In the genomic region with DNA sequence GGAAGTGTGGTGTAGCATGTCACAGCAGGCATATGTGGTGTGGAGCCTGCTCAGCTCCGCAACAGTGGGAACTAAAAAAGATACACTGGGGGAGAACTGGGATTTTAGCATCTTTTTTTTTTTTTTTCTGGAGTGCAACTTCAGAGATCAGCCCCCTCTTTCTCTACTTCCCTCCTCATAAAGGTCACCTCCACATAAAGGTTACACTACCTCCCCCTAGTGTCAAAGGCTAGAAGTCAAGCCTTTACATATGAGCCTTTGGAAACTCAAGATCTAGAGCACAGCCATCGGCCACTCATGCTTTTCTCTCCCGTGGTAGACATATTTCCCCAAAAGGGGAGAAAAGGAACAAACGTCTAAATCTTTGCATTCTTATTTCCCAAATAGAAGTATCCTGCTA, we compare ENCODE assay signal across 17 mouse cellular contexts.
DNase-seq lines count a peak whose midpoint lies in the region; ATAC-seq and TF ChIP-seq lines count a peak whose summit lies in the region.
"Had no signal": no experiment of that assay in that cellular context is flagged by ENCODE, and none has a peak within 500 bp of the region (broad histone marks: within the 10 kb centered on the region; RNA-seq: fewer than 3 reads in every experiment).

No protein-coding gene starts in this region.

- DNase-seq in heart, postnatal 0 days (ENCODE audit: low spot score): peak; percentile 10
- no peak for DNase-seq in midbrain, postnatal 0 days (ENCODE audit: low spot score)
- DNase-seq in midbrain, embryonic 11.5 days (ENCODE audit: low spot score, missing footprints): no peak
- peak; percentile 6 for DNase-seq in c-Kit-positive CD71-positive TER-119-negative erythroid progenitor cells, embryonic 14.5 days (ENCODE audit: low read depth)
- DNase-seq in urinary bladder, postnatal 25 days (ENCODE audit: low spot score): no peak
- no peak for DNase-seq in liver, embryonic 11.5 days (ENCODE audit: low spot score)
- DNase-seq: adrenal gland, adult 8-10 months; cerebellum, adult 11-12 months; heart, postnatal 14 days; kidney, adult 11 months; thymus, postnatal 14 days had no signal

- H3K36me3 ChIP-seq in heart, postnatal 0 days (replicated peaks; ENCODE audit: control insufficient read depth, insufficient read depth, low read length): no peaks in the 10 kb centered on the region
- no peaks in the 10 kb centered on the region for H3K36me3 ChIP-seq in heart, embryonic 12.5 days
- no peaks in the 10 kb centered on the region for H3K36me3 ChIP-seq in midbrain, postnatal 0 days (ENCODE audit: insufficient read depth, low read length)
- H3K36me3 ChIP-seq in midbrain, embryonic 11.5 days (ENCODE audit: control insufficient read depth, insufficient read depth, low read length): no peaks in the 10 kb centered on the region
- no peaks in the 10 kb centered on the region for H3K36me3 ChIP-seq in liver, embryonic 11.5 days (ENCODE audit: control insufficient read depth, insufficient read depth, low read length)
- H3K36me3 ChIP-seq: embryonic facial prominence, embryonic 13.5 days; forebrain, embryonic 12.5 days; limb, embryonic 13.5 days; midbrain, embryonic 15.5 days; neural tube, embryonic 13.5 days had no signal

- H3K27ac ChIP-seq in heart, postnatal 0 days (ENCODE audit: low read depth): no peak overlapping the region
- no peak overlapping the region for H3K27ac ChIP-seq in heart, embryonic 12.5 days (ENCODE audit: poor library complexity, severe bottlenecking)
- H3K27ac ChIP-seq in midbrain, postnatal 0 days (ENCODE audit: low read depth, low read length): no peak overlapping the region
- H3K27ac ChIP-seq in midbrain, embryonic 11.5 days (ENCODE audit: low read depth, low read length): no peak overlapping the region
- no peak overlapping the region for H3K27ac ChIP-seq in liver, embryonic 11.5 days (ENCODE audit: low read depth, low read length)
- H3K27ac ChIP-seq: embryonic facial prominence, embryonic 13.5 days; forebrain, embryonic 12.5 days; limb, embryonic 13.5 days; midbrain, embryonic 15.5 days; neural tube, embryonic 13.5 days had no signal

- H3K4me2 ChIP-seq in heart, postnatal 0 days (ENCODE audit: low read depth, low read length): no peak overlapping the region
- no peak overlapping the region for H3K4me2 ChIP-seq in heart, embryonic 12.5 days
- no peak overlapping the region for H3K4me2 ChIP-seq in midbrain, postnatal 0 days (ENCODE audit: low read depth, low read length, poor library complexity, severe bottlenecking)
- H3K4me2 ChIP-seq in midbrain, embryonic 11.5 days: no peak overlapping the region
- no peak overlapping the region for H3K4me2 ChIP-seq in liver, embryonic 11.5 days
- H3K4me2 ChIP-seq: embryonic facial prominence, embryonic 13.5 days; forebrain, embryonic 12.5 days; limb, embryonic 13.5 days; midbrain, embryonic 15.5 days; neural tube, embryonic 13.5 days had no signal

- H3K4me1 ChIP-seq in heart, postnatal 0 days (ENCODE audit: control insufficient read depth, insufficient read depth): no peaks in the 10 kb centered on the region
- no peaks in the 10 kb centered on the region for H3K4me1 ChIP-seq in heart, embryonic 12.5 days (replicated peaks)
- no peaks in the 10 kb centered on the region for H3K4me1 ChIP-seq in midbrain, postnatal 0 days (ENCODE audit: insufficient read depth, low read length)
- H3K4me1 ChIP-seq in midbrain, embryonic 11.5 days (ENCODE audit: control insufficient read depth, insufficient read depth, low read length): no peaks in the 10 kb centered on the region
- H3K4me1 ChIP-seq in liver, embryonic 11.5 days (replicated peaks; ENCODE audit: control insufficient read depth, insufficient read depth, low read length): no peaks in the 10 kb centered on the region
- H3K4me1 ChIP-seq: embryonic facial prominence, embryonic 13.5 days; forebrain, embryonic 12.5 days; limb, embryonic 13.5 days; midbrain, embryonic 15.5 days; neural tube, embryonic 13.5 days had no signal

- no peak for ATAC-seq in heart, postnatal 0 days (ENCODE audit: insufficient read depth, low read depth)
- ATAC-seq in heart, embryonic 12.5 days (ENCODE audit: insufficient number of reproducible peaks, low FRiP score): no peak
- ATAC-seq in midbrain, postnatal 0 days (ENCODE audit: low FRiP score): no peak
- no peak for ATAC-seq in midbrain, embryonic 11.5 days (ENCODE audit: low FRiP score)
- ATAC-seq in liver, embryonic 11.5 days (replicated peaks; ENCODE audit: low FRiP score): no peak
- ATAC-seq: midbrain, embryonic 15.5 days had no signal

- no peak for TF ChIP-seq EP300 in heart, postnatal 0 days (IDR thresholded peaks at IDR 0.05; ENCODE audit: low read depth)

- H3K4me3 ChIP-seq in heart, postnatal 0 days (ENCODE audit: low read depth, low read length): no peak overlapping the region
- no peak overlapping the region for H3K4me3 ChIP-seq in heart, embryonic 12.5 days
- H3K4me3 ChIP-seq in midbrain, postnatal 0 days (ENCODE audit: low read depth, low read length): no peak overlapping the region
- H3K4me3 ChIP-seq in midbrain, embryonic 11.5 days (ENCODE audit: low read depth, low read length): no peak overlapping the region
- no peak overlapping the region for H3K4me3 ChIP-seq in liver, embryonic 11.5 days (ENCODE audit: low read depth, low read length)
- H3K4me3 ChIP-seq: embryonic facial prominence, embryonic 13.5 days; forebrain, embryonic 12.5 days; limb, embryonic 13.5 days; midbrain, embryonic 15.5 days; neural tube, embryonic 13.5 days had no signal

- no peak overlapping the region for H3K9ac ChIP-seq in heart, postnatal 0 days (replicated peaks; ENCODE audit: low read depth, low read length)
- H3K9ac ChIP-seq in heart, embryonic 12.5 days: no peak overlapping the region
- H3K9ac ChIP-seq in midbrain, postnatal 0 days (replicated peaks; ENCODE audit: low read length, poor library complexity, severe bottlenecking): no peak overlapping the region
- H3K9ac ChIP-seq in midbrain, embryonic 11.5 days (ENCODE audit: low read length): no peak overlapping the region
- H3K9ac ChIP-seq in liver, embryonic 11.5 days (ENCODE audit: low read depth, low read length): no peak overlapping the region
- H3K9ac ChIP-seq: embryonic facial prominence, embryonic 13.5 days; forebrain, embryonic 12.5 days; limb, embryonic 13.5 days; midbrain, embryonic 15.5 days; neural tube, embryonic 13.5 days had no signal

- 64% methylated on average over 4 of the region's 4 CpGs for WGBS in heart, postnatal 0 days
- WGBS in heart, embryonic 12.5 days: 61% methylated on average over 4 of the region's 4 CpGs
- 78% methylated on average over 4 of the region's 4 CpGs for WGBS in midbrain, postnatal 0 days
- 72% methylated on average over 4 of the region's 4 CpGs for WGBS in midbrain, embryonic 11.5 days
- 71% methylated on average over 4 of the region's 4 CpGs for WGBS in liver, embryonic 11.5 days

- H3K9me3 ChIP-seq in heart, postnatal 0 days (replicated peaks; ENCODE audit: control insufficient read depth, low read length): no peaks in the 10 kb centered on the region
- no peaks in the 10 kb centered on the region for H3K9me3 ChIP-seq in heart, embryonic 12.5 days (replicated peaks)
- H3K9me3 ChIP-seq in midbrain, postnatal 0 days (ENCODE audit: low read length): no peaks in the 10 kb centered on the region
- no peaks in the 10 kb centered on the region for H3K9me3 ChIP-seq in midbrain, embryonic 11.5 days (ENCODE audit: control insufficient read depth, low read length)
- H3K9me3 ChIP-seq in liver, embryonic 11.5 days (ENCODE audit: control insufficient read depth, low read length): no peaks in the 10 kb centered on the region
- H3K9me3 ChIP-seq: embryonic facial prominence, embryonic 13.5 days; forebrain, embryonic 12.5 days; limb, embryonic 13.5 days; midbrain, embryonic 15.5 days; neural tube, embryonic 13.5 days had no signal

- H3K27me3 ChIP-seq in heart, postnatal 0 days (ENCODE audit: control insufficient read depth, insufficient read depth, low read length): no peaks in the 10 kb centered on the region
- H3K27me3 ChIP-seq in heart, embryonic 12.5 days (replicated peaks): no peaks in the 10 kb centered on the region
- H3K27me3 ChIP-seq in midbrain, postnatal 0 days (ENCODE audit: insufficient read depth, low read length): no peaks in the 10 kb centered on the region
- no peaks in the 10 kb centered on the region for H3K27me3 ChIP-seq in midbrain, embryonic 11.5 days (ENCODE audit: control insufficient read depth, insufficient read depth, low read length)
- H3K27me3 ChIP-seq in liver, embryonic 11.5 days (replicated peaks; ENCODE audit: control insufficient read depth, insufficient read depth, low read length): no peaks in the 10 kb centered on the region
- H3K27me3 ChIP-seq: embryonic facial prominence, embryonic 13.5 days; forebrain, embryonic 12.5 days; limb, embryonic 13.5 days; midbrain, embryonic 15.5 days; neural tube, embryonic 13.5 days had no signal

- peak; percentile 19; the same call in 1 of the 2 replicates for TF ChIP-seq CTCF in heart, postnatal 0 days (IDR thresholded peaks at IDR 0.05; ENCODE audit: low read depth)
- TF ChIP-seq CTCF in midbrain, postnatal 0 days (IDR thresholded peaks at IDR 0.05): peak; percentile 27; the same call in 1 of the 2 replicates

Comparison
In these comparisons a context has a peak if more than half of its experiments do, and no peak if none do; other contexts are left out.
1. DNase-seq: peak in heart, postnatal 0 days (single experiment) and c-Kit-positive CD71-positive TER-119-negative erythroid progenitor cells, embryonic 14.5 days (single experiment); none in midbrain, postnatal 0 days (single experiment), midbrain, embryonic 11.5 days (single experiment), urinary bladder, postnatal 25 days (single experiment) and liver, embryonic 11.5 days (single experiment).